Comparison of ENCODE assay signal across 8 mouse cellular contexts in genomic region chr12:12260979-12261960, GRCm38 (mm10). TPM values are rescaled to one million over a fixed set of nuclear protein-coding genes. Genes with fewer than 3 reads are reported as not detected.
A peak's percentile ranks its signal among the peaks of the same experiment; 100 is the strongest.
DNase-seq lines count a peak whose midpoint lies in the region; ATAC-seq and TF ChIP-seq lines count a peak whose summit lies in the region.

No protein-coding gene starts in this region.

- peak overlapping the region; percentile 98 for H3K4me2 ChIP-seq in CH12.LX (ENCODE audit: insufficient read depth, low read depth, poor library complexity, severe bottlenecking)
- H3K4me2 ChIP-seq in forebrain, embryonic 13.5 days, result peak overlapping the region; percentile 81
- H3K4me2 ChIP-seq in limb, embryonic 15.5 days, result peak overlapping the region; percentile 92

- in situ Hi-C loops in CH12.LX (cut with MboI; ENCODE audit: low pct_ligation_motif_present, low pct_unique_long_range_greater_than_20kb, low sequenced_read_pairs), result no loop called here

- WGBS in forebrain, embryonic 13.5 days, result 70% methylated on average over 9 of the region's 9 CpGs
- WGBS in limb, embryonic 15.5 days, result 63% methylated on average over 9 of the region's 9 CpGs

- no peaks in the 10 kb centered on the region for H3K79me2 ChIP-seq in CH12.LX (replicated peaks; ENCODE audit: control insufficient read depth, extremely low read depth, insufficient read depth, poor library complexity, severe bottlenecking)

- H3K9ac ChIP-seq in CH12.LX (ENCODE audit: insufficient read depth, low read depth), result no peak overlapping the region
- peak overlapping the region; percentile 90 for H3K9ac ChIP-seq in forebrain, embryonic 13.5 days
- no peak overlapping the region for H3K9ac ChIP-seq in limb, embryonic 15.5 days

- TF ChIP-seq CTCF in CH12.LX (conservative IDR thresholded peaks at IDR 0.05 in 1 of 2, IDR thresholded peaks at IDR 0.05 in 1 of 2; ENCODE audit: low read depth in 2 of 2, low read length in 2 of 2), result no peak

- H3K27me3 ChIP-seq in CH12.LX (replicated peaks), result no peaks in the 10 kb centered on the region
- no peaks in the 10 kb centered on the region for H3K27me3 ChIP-seq in forebrain, embryonic 13.5 days
- H3K27me3 ChIP-seq in limb, embryonic 15.5 days, result no peaks in the 10 kb centered on the region

- H3K36me3 ChIP-seq in CH12.LX (replicated peaks in 1 of 2; ENCODE audit: control insufficient read depth in 1 of 2, insufficient read depth in 1 of 2, low read length in 1 of 2), result peaks cover 0 to 4% of the 10 kb centered on the region in 2 experiments
- H3K36me3 ChIP-seq in forebrain, embryonic 13.5 days (ENCODE audit: poor library complexity, severe bottlenecking), result no peaks in the 10 kb centered on the region
- no peaks in the 10 kb centered on the region for H3K36me3 ChIP-seq in limb, embryonic 15.5 days

- intact Hi-C loops in left cerebral cortex, postnatal 25 days (cut with DNase I), result loop anchor here (5.0 kb wide), 2 partner anchors 41 to 64 kb away; no protein-coding TSS in a partner anchor

- TF ChIP-seq EP300 in CH12.LX (IDR thresholded peaks at IDR 0.05; ENCODE audit: low read length), result no peak

- no peak overlapping the region for H3K27ac ChIP-seq in CH12.LX (ENCODE audit: insufficient read depth, low read depth)
- H3K27ac ChIP-seq in forebrain, embryonic 13.5 days, result no peak overlapping the region
- H3K27ac ChIP-seq in limb, embryonic 15.5 days, result no peak overlapping the region

- dilution Hi-C loops in CH12.LX (cut with MboI; ENCODE audit: extremely low pct_ligation_motif_present, extremely low pct_unique_long_range_greater_than_20kb, low sequenced_read_pairs), result no loop called here

- no peak for TF ChIP-seq POLR2A in CH12.LX (IDR thresholded peaks at IDR 0.05; ENCODE audit: low read depth, low read length)

- H3K4me3 ChIP-seq in CH12.LX (replicated peaks in 1 of 3; ENCODE audit: low read depth in 2 of 3, low read length in 2 of 3, poor library complexity in 1 of 3), result no peak overlapping the region
- peak overlapping the region; percentile 70 for H3K4me3 ChIP-seq in forebrain, embryonic 13.5 days
- peak overlapping the region; percentile 71 for H3K4me3 ChIP-seq in limb, embryonic 15.5 days

- DNase-seq in cerebellum, adult 9-10 months, result peak; percentile 22
- DNase-seq in cerebellum, postnatal 14 days, result no peak
- DNase-seq in CH12.LX (ENCODE audit: extremely low read depth), result no peak
- DNase-seq in right cerebral cortex, adult 2 months (ENCODE audit: low spot score in 2 of 2), result no peak
- DNase-seq in left cerebral cortex, postnatal 25 days (ENCODE audit: low spot score in 2 of 2), result no peak
- no peak for DNase-seq in gastrocnemius, postnatal 25 days

- peaks cover 8 to 43% of the 10 kb centered on the region in 2 experiments for H3K4me1 ChIP-seq in CH12.LX (ENCODE audit: control insufficient read depth in 1 of 2, insufficient read depth in 2 of 2)
- H3K4me1 ChIP-seq in forebrain, embryonic 13.5 days, result peaks cover 21% of the 10 kb centered on the region
- peaks cover 23% of the 10 kb centered on the region for H3K4me1 ChIP-seq in limb, embryonic 15.5 days

- no peaks in the 10 kb centered on the region for H3K9me3 ChIP-seq in CH12.LX (replicated peaks; ENCODE audit: low read length)
- H3K9me3 ChIP-seq in forebrain, embryonic 13.5 days (replicated peaks), result no peaks in the 10 kb centered on the region
- no peaks in the 10 kb centered on the region for H3K9me3 ChIP-seq in limb, embryonic 15.5 days

- no peak for TF ChIP-seq RAD21 in CH12.LX (IDR thresholded peaks at IDR 0.05; ENCODE audit: low read depth, low read length)

- peak; percentile 39 for ATAC-seq in forebrain, embryonic 13.5 days
- no peak for ATAC-seq in limb, embryonic 15.5 days (ENCODE audit: insufficient number of reproducible peaks, low FRiP score, low TSS enrichment, low read depth)

TF ChIP-seq in CH12.LX, 34 proteins besides CTCF, POLR2A, EP300 and RAD21:
- TF ChIP-seq POLR2AphosphoS2 (IDR thresholded peaks at IDR 0.05; ENCODE audit: low read depth, low read length) (no peak), ETS1 (conservative IDR thresholded peaks at IDR 0.05; ENCODE audit: low read depth, low read length) (no peak), USF2 (conservative IDR thresholded peaks at IDR 0.05; ENCODE audit: low read depth, low read length) (no peak), TBP (conservative IDR thresholded peaks at IDR 0.05; ENCODE audit: low read depth, low read length) (no peak), GABPA (IDR thresholded peaks at IDR 0.05; ENCODE audit: insufficient replicate concordance, low read depth, low read length) (no peak), MYC (IDR thresholded peaks at IDR 0.05; ENCODE audit: low read depth, low read length) (no peak), MAX (IDR thresholded peaks at IDR 0.05; ENCODE audit: low read length) (no peak), NELFE (IDR thresholded peaks at IDR 0.05; ENCODE audit: low read depth, low read length) (no peak), KAT2A (IDR thresholded peaks at IDR 0.05; ENCODE audit: insufficient replicate concordance, low read length) (no peak), PAX5 (IDR thresholded peaks at IDR 0.05; ENCODE audit: low read length) (no peak), ZNF384 (IDR thresholded peaks at IDR 0.05; ENCODE audit: low read depth, low read length) (no peak), IRF4 (IDR thresholded peaks at IDR 0.05; ENCODE audit: low read depth, low read length) (no peak), NRF1 (IDR thresholded peaks at IDR 0.05; ENCODE audit: low read depth, low read length) (no peak), ZKSCAN1 (IDR thresholded peaks at IDR 0.05; ENCODE audit: borderline replicate concordance, low read depth, low read length) (no peak), MAFK (IDR thresholded peaks at IDR 0.05; ENCODE audit: insufficient replicate concordance, low read length) (no peak)

RNA-seq across cellular contexts. Expression of gene Fam49a, which starts 0.7 kb away (rescaled TPM):
- total RNA-seq in CH12.LX (2012; rRNA removed) (9.4 and 11.4 TPM in 2 replicates), CH12.LX (2014; rRNA removed) (17.7 and 17.9 TPM in 2 replicates)
- 19.8 and 21.3 TPM in 2 replicates for polyA plus RNA-seq in CH12.LX (2012; ENCODE audit: insufficient read length, low read depth)
- polyA plus RNA-seq in forebrain, embryonic 13.5 days (2015; fragmentation: Nextera tagmentation; extraction: Ambion mirVana), result 45.9 and 55.0 TPM in 2 replicates
- polyA plus RNA-seq in limb, embryonic 15.5 days (2015; fragmentation: Nextera tagmentation; extraction: Ambion mirVana), result 9.8 and 11.6 TPM in 2 replicates
- 100 to 1,000 TPM; 206 to 223 TPM for total RNA-seq in left cerebral cortex, postnatal 25 days (2021)
- total RNA-seq in gastrocnemius, postnatal 25 days (2021), result 1 to 10 TPM; 4.6 to 6.5 TPM

Comparison
In these comparisons a context has a peak if more than half of its experiments do, and no peak if none do; other contexts are left out.
1. H3K4me3 ChIP-seq: peak in forebrain, embryonic 13.5 days (single experiment) and limb, embryonic 15.5 days (single experiment); none in CH12.LX (0 of 3).
2. RNA of gene Fam49a, which starts 0.7 kb away (total RNA-seq): 206 to 223 TPM in left cerebral cortex, postnatal 25 days; 9.4 to 17.9 TPM in CH12.LX and 4.6 to 6.5 TPM in gastrocnemius, postnatal 25 days; every median in the first group is over 10 times any median in the second.
3. Peak in every context shown above with its lines, with median percentiles within 50 percentile points of each other: H3K4me2 ChIP-seq.